In genomic region chr6:99271741-99272140, GRCm38 (mm10) we compare ENCODE assay signal across 22 mouse cellular contexts.
DNase-seq lines count a peak whose midpoint lies in the region; ATAC-seq and TF ChIP-seq lines count a peak whose summit lies in the region.
"Had no signal": no experiment of that assay in that cellular context is flagged by ENCODE, and none has a peak within 500 bp of the region (broad histone marks: within the 10 kb centered on the region; RNA-seq: fewer than 3 reads in every experiment).

No protein-coding gene starts in this region.

- H3K79me2 ChIP-seq in liver, adult 2 months (ENCODE audit: control insufficient read depth, insufficient read depth, low read length): no peaks in the 10 kb centered on the region

- ATAC-seq in intestine, postnatal 0 days: peak; percentile 60
- no peak for ATAC-seq in lung, postnatal 0 days
- ATAC-seq: forebrain, embryonic 14.5 days had no signal

- H3K27me3 ChIP-seq in liver, adult 2 months (ENCODE audit: control insufficient read depth, insufficient read depth, low read length): no peaks in the 10 kb centered on the region
- no peaks in the 10 kb centered on the region for H3K27me3 ChIP-seq in intestine, postnatal 0 days (replicated peaks; ENCODE audit: control insufficient read depth, insufficient read depth, low read length)
- H3K27me3 ChIP-seq in lung, postnatal 0 days (replicated peaks; ENCODE audit: insufficient read depth, low read length): no peaks in the 10 kb centered on the region
- H3K27me3 ChIP-seq: embryonic facial prominence, embryonic 15.5 days; heart, embryonic 13.5 days had no signal

- DNase-seq in kidney, adult 9 months: peak; percentile 38
- DNase-seq in kidney, postnatal 10 days: no peak
- DNase-seq in liver, adult 2 months (ENCODE audit: extremely low read depth, low read depth, low spot score): peak; percentile 73
- no peak for DNase-seq in liver
- DNase-seq in layer of hippocampus, adult 2 months (ENCODE audit: low spot score in 2 of 2): no peak
- no peak for DNase-seq in lung, postnatal 0 days (ENCODE audit: low spot score)
- DNase-seq: adrenal gland, adult 8-10 months; adrenal gland, postnatal 36 days; cerebellum, adult 8-10 months; cerebellum, postnatal 14 days; embryo, embryonic 11 days; gastrocnemius, adult 2 months; gastrocnemius, postnatal 36 days; heart, adult 11 months; heart, postnatal 36 days had no signal

- no peaks in the 10 kb centered on the region for H3K9me3 ChIP-seq in intestine, postnatal 0 days (ENCODE audit: control insufficient read depth)
- H3K9me3 ChIP-seq in lung, postnatal 0 days (ENCODE audit: low read length): no peaks in the 10 kb centered on the region
- H3K9me3 ChIP-seq: embryonic facial prominence, embryonic 15.5 days; forebrain, embryonic 10.5 days; G1E; heart, embryonic 13.5 days had no signal

- H3K4me3 ChIP-seq in liver, adult 2 months (ENCODE audit: insufficient read depth, low read depth, low read length): no peak overlapping the region
- H3K4me3 ChIP-seq in intestine, postnatal 0 days (ENCODE audit: low read depth, low read length): no peak overlapping the region
- H3K4me3 ChIP-seq in layer of hippocampus, adult 2 months: no peak overlapping the region
- no peak overlapping the region for H3K4me3 ChIP-seq in lung, postnatal 0 days (ENCODE audit: low read depth, low read length)
- H3K4me3 ChIP-seq: embryonic facial prominence, embryonic 15.5 days; erythroblast, embryonic 14.5 days; forebrain, embryonic 10.5 days; gastrocnemius, adult 2 months; heart, embryonic 13.5 days had no signal

- TF ChIP-seq POLR2A in liver, adult 2 months (IDR thresholded peaks at IDR 0.05; ENCODE audit: extremely low read depth, insufficient read depth, low read length): no peak

- no peak overlapping the region for H3K9ac ChIP-seq in liver, adult 2 months (ENCODE audit: low read depth, low read length)
- H3K9ac ChIP-seq in intestine, postnatal 0 days (ENCODE audit: low read depth, low read length): no peak overlapping the region
- no peak overlapping the region for H3K9ac ChIP-seq in lung, postnatal 0 days (replicated peaks; ENCODE audit: low read depth)
- H3K9ac ChIP-seq: embryonic facial prominence, embryonic 15.5 days; heart, embryonic 13.5 days had no signal

- no peak overlapping the region for H3K4me2 ChIP-seq in intestine, postnatal 0 days (replicated peaks; ENCODE audit: low read depth)
- no peak overlapping the region for H3K4me2 ChIP-seq in lung, postnatal 0 days (replicated peaks; ENCODE audit: low read depth, low read length)
- H3K4me2 ChIP-seq: embryonic facial prominence, embryonic 15.5 days; heart, embryonic 13.5 days had no signal

- H3K27ac ChIP-seq in liver, adult 2 months (replicated peaks; ENCODE audit: insufficient read depth, low read depth, low read length): no peak overlapping the region
- peak overlapping the region; percentile 28; the same call in 1 of the 2 replicates for H3K27ac ChIP-seq in intestine, postnatal 0 days (ENCODE audit: low read depth, low read length)
- H3K27ac ChIP-seq in layer of hippocampus, adult 2 months: no peak overlapping the region
- H3K27ac ChIP-seq in lung, postnatal 0 days (ENCODE audit: low read length): no peak overlapping the region
- H3K27ac ChIP-seq: embryonic facial prominence, embryonic 15.5 days; forebrain, embryonic 10.5 days; gastrocnemius, adult 2 months; heart, embryonic 13.5 days had no signal

- 47% methylated on average over 7 of the region's 7 CpGs for WGBS in liver, adult 2 months
- 59% methylated on average over 7 of the region's 7 CpGs for WGBS in intestine, postnatal 0 days
- WGBS in lung, postnatal 0 days: 75% methylated on average over 7 of the region's 7 CpGs

- no peaks in the 10 kb centered on the region for H3K36me3 ChIP-seq in liver, adult 2 months (ENCODE audit: control insufficient read depth, insufficient read depth, low read length)
- H3K36me3 ChIP-seq in intestine, postnatal 0 days (ENCODE audit: control insufficient read depth, insufficient read depth): no peaks in the 10 kb centered on the region
- no peaks in the 10 kb centered on the region for H3K36me3 ChIP-seq in lung, postnatal 0 days (ENCODE audit: insufficient read depth, low read length)
- H3K36me3 ChIP-seq: embryonic facial prominence, embryonic 15.5 days; forebrain, embryonic 10.5 days; heart, embryonic 13.5 days had no signal

- no peak for TF ChIP-seq CTCF in liver, adult 2 months (IDR thresholded peaks at IDR 0.05; ENCODE audit: low read depth, low read length)
- no peak for TF ChIP-seq CTCF in intestine, postnatal 0 days (IDR thresholded peaks at IDR 0.05; ENCODE audit: low read depth)
- TF ChIP-seq CTCF in layer of hippocampus, adult 2 months (conservative IDR thresholded peaks at IDR 0.05): no peak
- no peak for TF ChIP-seq CTCF in lung, postnatal 0 days (IDR thresholded peaks at IDR 0.05)

- TF ChIP-seq EP300 in lung, postnatal 0 days (IDR thresholded peaks at IDR 0.05): no peak

- H3K4me1 ChIP-seq in liver, adult 2 months (ENCODE audit: control insufficient read depth, insufficient read depth, low read length): peaks cover 22% of the 10 kb centered on the region
- peaks cover 11% of the 10 kb centered on the region for H3K4me1 ChIP-seq in intestine, postnatal 0 days (replicated peaks; ENCODE audit: control insufficient read depth, insufficient read depth, low read length)
- H3K4me1 ChIP-seq in lung, postnatal 0 days (ENCODE audit: insufficient read depth, low read depth, low read length): peaks cover 3% of the 10 kb centered on the region; the same call in 1 of the 2 replicates

Comparison
In these comparisons a context has a peak if more than half of its experiments do, and no peak if none do; other contexts are left out.
1. DNase-seq: peak in kidney, adult 9 months (single experiment) and liver, adult 2 months (single experiment); none in kidney, postnatal 10 days (single experiment), liver (single experiment), layer of hippocampus, adult 2 months (0 of 2) and lung, postnatal 0 days (single experiment).